Mouse (Mus musculus) ES-E14 (cell line): ENCODE data around the gene Otog. TPM values are rescaled to one million over a fixed set of nuclear protein-coding genes. Genes with fewer than 3 reads are reported as not detected.

Experiments
- DNase-seq: peaks from one replicate; pipeline ENCODE4 v3.0.0-alpha.2; 2013; ENCODE audit warnings: low read depth, low spot score
- H3K27ac ChIP-seq: 2 replicates; pipeline ENCODE4 v1.5.1; 2012; ENCODE audit warnings: low read depth, mild to moderate bottlenecking, low read length, moderate library complexity, mixed read lengths; ENCODE audit not compliant: poor library complexity, insufficient read depth, severe bottlenecking
- H3K36me3 ChIP-seq: 2 replicates; pipeline ENCODE4 v1.6.1; 2012; ENCODE audit warnings: mild to moderate bottlenecking, low read length, moderate library complexity, mixed read lengths; ENCODE audit not compliant: control insufficient read depth, poor library complexity, insufficient read depth, severe bottlenecking
- H3K4me1 ChIP-seq, 2 experiments: fragments of 150-350 bp in 1 of 2; sonication (generic) in 1 of 2; 2 replicates each; pipeline ENCODE4 v1.6.1; 2012; ENCODE audit warnings: low read length in 2 of 2, mild to moderate bottlenecking in 1 of 2, mixed read lengths in 1 of 2; ENCODE audit not compliant: control insufficient read depth in 2 of 2, insufficient read depth in 2 of 2, poor library complexity in 1 of 2
- H3K4me3 ChIP-seq, 2 experiments: fragments of 150-350 bp in 1 of 2; sonication (generic) in 1 of 2; 2 replicates each; pipeline ENCODE4 v1.5.1; 2012; ENCODE audit warnings: low read length in 2 of 2, low read depth in 1 of 2, mild to moderate bottlenecking in 1 of 2, mixed read lengths in 1 of 2; ENCODE audit not compliant: insufficient read depth in 1 of 2, poor library complexity in 1 of 2, severe bottlenecking in 1 of 2
- H3K9ac ChIP-seq: 2 replicates; pipeline ENCODE4 v1.6.1; 2012; ENCODE audit warnings: low read depth, mild to moderate bottlenecking, low read length, mixed read lengths; ENCODE audit not compliant: poor library complexity, insufficient read depth, severe bottlenecking
- H3K9me3 ChIP-seq: fragments of 150-350 bp; sonication (generic); 2 replicates; pipeline ENCODE4 v1.6.1; 2012; ENCODE audit warnings: low read depth, mild to moderate bottlenecking, low read length; ENCODE audit not compliant: control insufficient read depth, insufficient read depth
- CHD2 ChIP-seq: IDR thresholded peaks from 2 replicates; pipeline ENCODE4 v1.6.1; 2014; ENCODE audit warnings: mild to moderate bottlenecking, low read depth, low read length, inconsistent platforms
- HCFC1 ChIP-seq: IDR thresholded peaks from 2 replicates; pipeline ENCODE4 v1.6.1; 2012; ENCODE audit warnings: low read length, inconsistent platforms, borderline replicate concordance; ENCODE audit not compliant: insufficient read depth
- MAFK ChIP-seq: IDR thresholded peaks from 2 replicates; pipeline ENCODE4 v1.6.1; 2014; ENCODE audit warnings: mild to moderate bottlenecking, low read depth, low read length, inconsistent platforms; ENCODE audit not compliant: insufficient read depth
- ZC3H11A ChIP-seq: IDR thresholded peaks from 2 replicates; pipeline ENCODE4 v1.6.1; 2012; ENCODE audit warnings: low read depth, mild to moderate bottlenecking, inconsistent platforms, low read length, borderline replicate concordance
- ZNF384 ChIP-seq: IDR thresholded peaks from 2 replicates; pipeline ENCODE4 v1.6.1; 2012; ENCODE audit warnings: low read depth, low read length, inconsistent platforms
- in situ Hi-C, 2 experiments: fragments of 600-800 bp; cut with MboI; formaldehyde crosslinking; loops; one replicate each; pipeline ENCODE4 v1.15.1; 2025; ENCODE audit warnings: low sequenced_read_pairs in 2 of 2, inconsistent platforms in 1 of 2; ENCODE audit not compliant: unreplicated experiment in 2 of 2
- total RNA-seq: library from RNA; depleted of rRNA; stranded (reverse); fragments of 300-350 nt; gene quantifications from 2 replicates; pipeline ENCODE4 v1.2.3, GENCODE M21; 2012

Otog gene
- total RNA-seq, 1 experiment: 0.22 TPM

GRCm38 (mm10) chr7:46220591-46221129 is 20.1 kb upstream of the Otog start:
- H3K27ac ChIP-seq: no peak overlapping the region
- no peak for TF ChIP-seq ZNF384
- no peak for TF ChIP-seq CHD2
- no peak for TF ChIP-seq HCFC1
- no peak for TF ChIP-seq MAFK
- no peak for TF ChIP-seq ZC3H11A
- H3K36me3 ChIP-seq: no peaks in the 10 kb centered on the region
- H3K9me3 ChIP-seq: peaks cover 4% of the 10 kb centered on the region; the same call in 1 of the 2 replicates
- in situ Hi-C loops: no loop called here
- DNase-seq: no peak
- H3K4me1 ChIP-seq: no peaks in the 10 kb centered on the region
- no peak overlapping the region for H3K4me3 ChIP-seq
- no peak overlapping the region for H3K9ac ChIP-seq

DNA sequence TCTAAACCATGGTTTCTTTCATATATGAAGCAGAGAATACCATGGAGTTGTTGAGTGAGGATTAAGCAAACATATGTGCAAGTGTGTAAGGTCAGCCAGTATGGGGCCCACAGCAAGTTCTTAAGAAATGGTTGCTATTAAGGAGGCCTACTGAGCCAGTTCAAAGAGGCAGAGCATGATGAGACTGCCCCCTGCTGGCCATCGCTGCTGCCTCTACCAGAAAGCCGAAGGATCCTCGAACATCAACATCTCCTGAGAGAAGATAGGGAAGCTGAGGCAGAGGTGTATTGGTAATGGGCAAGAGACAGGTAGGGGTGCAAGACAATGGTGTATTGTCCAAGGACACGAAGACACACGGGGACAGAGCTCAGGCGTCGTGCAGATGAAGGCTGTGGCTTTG is 14.5 kb upstream of the Otog start:
- no peak for TF ChIP-seq ZNF384
- TF ChIP-seq MAFK: no peak
- TF ChIP-seq CHD2: no peak
- TF ChIP-seq ZC3H11A: no peak
- no peak for TF ChIP-seq HCFC1
- H3K4me3 ChIP-seq: no peak overlapping the region
- DNase-seq: no peak
- no peak overlapping the region for H3K27ac ChIP-seq
- H3K9ac ChIP-seq: no peak overlapping the region
- no peaks in the 10 kb centered on the region for H3K36me3 ChIP-seq
- in situ Hi-C loops: no loop called here
- no peaks in the 10 kb centered on the region for H3K4me1 ChIP-seq
- peaks cover 4% of the 10 kb centered on the region; the same call in 1 of the 2 replicates for H3K9me3 ChIP-seq

GRCm38 (mm10) chr7:46226936-46227335 is 13.9 kb upstream of the Otog start:
- no peak for DNase-seq
- Histone ChIP-seq H3K36me3 (no peaks in the 10 kb centered on the region), H3K27ac (no peak overlapping the region)

DNA sequence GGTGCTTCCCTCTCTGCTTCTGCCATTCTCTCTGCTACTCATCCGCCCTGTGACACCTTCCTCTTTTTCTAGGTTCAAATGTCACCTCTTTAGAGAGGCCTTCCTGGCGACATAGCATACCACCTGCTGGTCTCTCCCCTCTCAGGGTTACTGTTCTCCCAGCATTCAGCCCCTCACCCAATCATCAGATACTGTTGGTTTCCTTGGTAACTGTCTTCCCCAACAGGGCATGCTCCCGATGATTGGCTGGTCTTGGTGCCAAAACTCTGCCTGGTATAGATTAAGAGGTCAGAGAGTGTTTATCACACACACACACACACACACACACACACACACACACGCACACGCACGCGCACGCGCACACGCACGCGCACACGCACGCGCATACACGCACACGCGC is 4.8 kb upstream of the Otog start:
- Histone ChIP-seq H3K4me1 (no peaks in the 10 kb centered on the region), H3K27ac (no peak overlapping the region), H3K4me3 (no peak overlapping the region), H3K9me3 (no peaks in the 10 kb centered on the region), H3K9ac (no peak overlapping the region), H3K36me3 (no peaks in the 10 kb centered on the region)
- TF ChIP-seq ZNF384 (no peak), ZC3H11A (no peak), HCFC1 (no peak), CHD2 (no peak), MAFK (no peak)
- no peak for DNase-seq
- in situ Hi-C loops: no loop called here

More at GRCm38 (mm10) chr7:46226936-46227335, 13.9 kb upstream of the Otog start:
- Histone ChIP-seq H3K4me1 (no peaks in the 10 kb centered on the region), H3K9ac (no peak overlapping the region), H3K9me3 (peaks cover 4% of the 10 kb centered on the region; the same call in 1 of the 2 replicates), H3K4me3 (no peak overlapping the region)
- in situ Hi-C loops: no loop called here
- no peak for TF ChIP-seq MAFK
- no peak for TF ChIP-seq CHD2
- TF ChIP-seq ZNF384: no peak
- no peak for TF ChIP-seq HCFC1
- TF ChIP-seq ZC3H11A: no peak
